Mouse (Mus musculus): ENCODE results near the gene Msantd3.

GRCm38 (mm10) chr4:48591390-48591789 is 51.7 kb downstream of the Msantd3 start:
- no peak for TF ChIP-seq POLR2A (IDR thresholded peaks at IDR 0.05; ENCODE audit: insufficient read length, low read depth)
- no peak for TF ChIP-seq CEBPB (IDR thresholded peaks at IDR 0.05; ENCODE audit: insufficient read depth, poor library complexity, severe bottlenecking)
- no peak for TF ChIP-seq POLR2AphosphoS2 (IDR thresholded peaks at IDR 0.05; ENCODE audit: insufficient read length, low read depth)
- no peak for TF ChIP-seq TCF12 (IDR thresholded peaks at IDR 0.05; ENCODE audit: insufficient read depth, poor library complexity, severe bottlenecking)

Data from myocyte (in vitro differentiated cells).